Mouse (Mus musculus) neural tube, embryonic 11.5 days (tissue): Measurements from ENCODE around the gene BC049715. TPM values are rescaled to one million over a fixed set of nuclear protein-coding genes. Genes with fewer than 3 reads are reported as not detected.

Experiments
- ATAC-seq: fragments of 200-750 bp; cut with Nextera tagmentation; 2 replicates; pipeline ENCODE4 v1.8.0; 2017; ENCODE audit warnings: moderate number of reproducible peaks, mild to moderate bottlenecking, moderate TSS enrichment, moderate library complexity; ENCODE audit not compliant: insufficient read depth, low FRiP score, low TSS enrichment
- DNase-seq: peaks from one replicate; pipeline ENCODE4 v3.0.0-alpha.2; 2015; ENCODE audit warnings: low spot score
- H3K27ac ChIP-seq: fragments of 300-500 bp; sonication (generic); 2 replicates; pipeline ENCODE4 v1.5.1; 2014; ENCODE audit warnings: low read depth, mild to moderate bottlenecking, low read length
- H3K27me3 ChIP-seq: fragments of 300-500 bp; sonication (generic); 2 replicates; pipeline ENCODE4 v1.6.1; 2014; ENCODE audit warnings: mild to moderate bottlenecking, low read length, mixed read lengths; ENCODE audit not compliant: control insufficient read depth, insufficient read depth
- H3K36me3 ChIP-seq: fragments of 300-500 bp; sonication (generic); 2 replicates; pipeline ENCODE4 v1.6.1; 2014; ENCODE audit warnings: mild to moderate bottlenecking, low read length, moderate library complexity, mixed read lengths; ENCODE audit not compliant: control insufficient read depth, insufficient read depth
- H3K4me1 ChIP-seq: fragments of 300-500 bp; sonication (generic); 2 replicates; pipeline ENCODE4 v1.6.1; 2014; ENCODE audit warnings: low read length, mixed read lengths; ENCODE audit not compliant: control insufficient read depth, insufficient read depth
- H3K4me2 ChIP-seq: fragments of 300-500 bp; sonication (generic); 2 replicates; pipeline ENCODE4 v1.6.1; 2014; ENCODE audit warnings: low read depth, mild to moderate bottlenecking, moderate library complexity
- H3K4me3 ChIP-seq: fragments of 300-500 bp; sonication (generic); 2 replicates; pipeline ENCODE4 v1.5.1; 2014; ENCODE audit warnings: low read depth, low read length
- H3K9ac ChIP-seq: fragments of 300-500 bp; sonication (generic); 2 replicates; pipeline ENCODE4 v1.6.1; 2014; ENCODE audit warnings: mild to moderate bottlenecking, low read length
- H3K9me3 ChIP-seq: fragments of 300-500 bp; sonication (generic); 2 replicates; pipeline ENCODE4 v1.6.1; 2016; ENCODE audit warnings: low read length; ENCODE audit not compliant: control insufficient read depth
- WGBS: fragments of 180-500 bp; shearing (Covaris S2); extraction: QIAGEN DNeasy Blood & Tissue Kit; methylation state at CpG from one replicate; pipeline ENCODE4 v1.1.7; 2014; 5-methylcytosine and 5-hydroxymethylcytosine counted together
- microRNA-seq: library from miRNA; unstranded; fragments of <30 nt; microRNA quantifications from one replicate; pipeline ENCODE4, GENCODE M21; 2016
- polyA plus RNA-seq: library from polyadenylated mRNA; unstranded; fragments of >200 nt; fragmentation: Nextera tagmentation; extraction: Ambion mirVana; gene quantifications from 2 replicates; pipeline ENCODE4 v1.2.1, GENCODE M21; 2014

The BC049715 gene
- polyA plus RNA-seq, 1 experiment from 2014 or later, result 0.94 TPM

- ATAC-seq (no peak), DNase-seq (no peak)
- H3K4me2 ChIP-seq, result no peak overlapping the region
- no peak overlapping the region for H3K4me3 ChIP-seq
- H3K27ac ChIP-seq, result no peak overlapping the region
- no peaks in the 10 kb centered on the region for H3K4me1 ChIP-seq
- WGBS, result 76% methylated on average over 9 of the region's 9 CpGs
- H3K36me3 ChIP-seq, result no peaks in the 10 kb centered on the region
- H3K9me3 ChIP-seq, result no peaks in the 10 kb centered on the region
- no peak overlapping the region for H3K9ac ChIP-seq
- H3K27me3 ChIP-seq, result no peaks in the 10 kb centered on the region
Measured at GRCm38 (mm10) chr6:136887854-136888253, 60.4 kb downstream of the BC049715 start.

GRCm38 (mm10) chr6:136889067-136889466, 61.6 kb downstream of the BC049715 start:
- Histone ChIP-seq H3K9me3 (no peaks in the 10 kb centered on the region), H3K4me1 (no peaks in the 10 kb centered on the region), H3K4me2 (no peak overlapping the region), H3K27ac (no peak overlapping the region), H3K9ac (no peak overlapping the region), H3K36me3 (no peaks in the 10 kb centered on the region), H3K4me3 (no peak overlapping the region), H3K27me3 (no peaks in the 10 kb centered on the region)
- no peak for ATAC-seq
- 93% methylated on average over 6 of the region's 6 CpGs for WGBS
- no peak for DNase-seq

GRCm38 (mm10) chr6:136889554-136889953, 62.1 kb downstream of the BC049715 start:
- Histone ChIP-seq H3K36me3 (no peaks in the 10 kb centered on the region), H3K9ac (no peak overlapping the region), H3K4me2 (no peak overlapping the region), H3K27me3 (no peaks in the 10 kb centered on the region), H3K9me3 (no peaks in the 10 kb centered on the region), H3K4me1 (no peaks in the 10 kb centered on the region), H3K27ac (no peak overlapping the region), H3K4me3 (no peak overlapping the region)
- DNase-seq (no peak), ATAC-seq (no peak)
- WGBS, result 90% methylated on average over 6 of the region's 6 CpGs

Small RNA genes within 50 kb of the gene (microRNA-seq; reads per million reads assigned to microRNA genes)
- not detected for gene Gm44364

Other genes starting within 250 kb of the BC049715 start
- gene Plbd1, start 165.7 kb upstream of the BC049715 start, polyA plus RNA-seq, result 2.0 and 2.2 TPM in 2 replicates
- 0.30 and 0.40 TPM in 2 replicates for gene Gucy2c, start 45.9 kb upstream of the BC049715 start, polyA plus RNA-seq
- 0.61 and 1.0 TPM in 2 replicates for gene Hist4h4, start 23.2 kb upstream of the BC049715 start, polyA plus RNA-seq
- gene H2afj, start 19.4 kb upstream of the BC049715 start, polyA plus RNA-seq, result 81.5 and 88.1 TPM in 2 replicates
- gene Wbp11, start 607 bp downstream of the BC049715 start, polyA plus RNA-seq, result 150 and 154 TPM in 2 replicates
- gene Smco3, start 7.8 kb downstream of the BC049715 start, polyA plus RNA-seq, result 0.50 and 1.0 TPM in 2 replicates
- 1.0 and 1.6 TPM in 2 replicates for gene Art4, start 30.1 kb downstream of the BC049715 start, polyA plus RNA-seq
- 8.3 and 10.3 TPM in 2 replicates for gene Mgp, start 48.2 kb downstream of the BC049715 start, polyA plus RNA-seq
- 0.23 and 0.50 TPM in 2 replicates for gene Erp27, start 94.6 kb downstream of the BC049715 start, polyA plus RNA-seq
- not detected in 2 replicates for gene Pde6h, start 96.2 kb downstream of the BC049715 start, polyA plus RNA-seq
- 27.2 and 29.7 TPM in 2 replicates for gene Arhgdib, start 114.3 kb downstream of the BC049715 start, polyA plus RNA-seq